Mouse (Mus musculus) testis, postnatal 14 days (tissue): Measurements from ENCODE around the gene Smbd1.

ENCODE experiments used
- DNase-seq: peaks from one replicate; pipeline ENCODE4 v3.0.0; 2021; ENCODE audit warnings: low spot score

The Smbd1 gene

GRCm38 (mm10) chr16:32810321-32810720, at the start of gene Smbd1:
Gene Smbd1 (minus strand): TSS chr16:32810477.
- no peak for DNase-seq

- no peak for DNase-seq
Observed at GRCm38 (mm10) chr16:32858771-32859636, 48.7 kb upstream of the Smbd1 start.

GRCm38 (mm10) chr16:32858356-32858755, 48.1 kb upstream of the Smbd1 start:
- no peak for DNase-seq

GRCm38 (mm10) chr16:32856751-32857150, 46.5 kb upstream of the Smbd1 start:
- no peak for DNase-seq

- peak; percentile 41 for DNase-seq
Observed at GRCm38 (mm10) chr16:32854050-32854571, 43.8 kb upstream of the Smbd1 start.

- DNase-seq = no peak
Observed at GRCm38 (mm10) chr16:32853492-32854049, 43.3 kb upstream of the Smbd1 start.

- DNase-seq = no peak
Observed at GRCm38 (mm10) chr16:32849042-32849830, 39.0 kb upstream of the Smbd1 start.

- no peak for DNase-seq
Observed at GRCm38 (mm10) chr16:32847103-32847502, 36.8 kb upstream of the Smbd1 start.

- DNase-seq = no peak
Observed at GRCm38 (mm10) chr16:32831501-32831900, 21.2 kb upstream of the Smbd1 start.

GRCm38 (mm10) chr16:32829104-32829503, 18.8 kb upstream of the Smbd1 start:
- no peak for DNase-seq

- DNase-seq = no peak
Observed at GRCm38 (mm10) chr16:32826521-32826920, 16.2 kb upstream of the Smbd1 start.

- no peak for DNase-seq
Observed at GRCm38 (mm10) chr16:32825380-32825779, 15.1 kb upstream of the Smbd1 start.

- DNase-seq = no peak
Observed at GRCm38 (mm10) chr16:32824061-32824460, 13.8 kb upstream of the Smbd1 start.

GRCm38 (mm10) chr16:32823487-32823886, 13.2 kb upstream of the Smbd1 start:
- no peak for DNase-seq

GRCm38 (mm10) chr16:32822881-32823280, 12.6 kb upstream of the Smbd1 start:
- no peak for DNase-seq

GRCm38 (mm10) chr16:32822450-32822827, 12.2 kb upstream of the Smbd1 start:
- DNase-seq = no peak

GRCm38 (mm10) chr16:32821772-32822449, 11.6 kb upstream of the Smbd1 start:
- DNase-seq = no peak

GRCm38 (mm10) chr16:32818441-32818840, 8.2 kb upstream of the Smbd1 start:
- DNase-seq = no peak

GRCm38 (mm10) chr16:32818036-32818435, 7.8 kb upstream of the Smbd1 start:
- DNase-seq = no peak

GRCm38 (mm10) chr16:32815160-32815605, 4.9 kb upstream of the Smbd1 start:
- no peak for DNase-seq

- DNase-seq = peak; percentile 27
Observed at GRCm38 (mm10) chr16:32814539-32814938, 4.3 kb upstream of the Smbd1 start.

GRCm38 (mm10) chr16:32813771-32814170, 3.5 kb upstream of the Smbd1 start:
- DNase-seq = no peak
